Mouse (Mus musculus): ENCODE measurements around the gene Fgf6. TPM values are rescaled to one million over a fixed set of nuclear protein-coding genes. Genes with fewer than 3 reads are reported as not detected.
A peak's percentile ranks its signal among the peaks of the same experiment; 100 is the strongest.

Fgf6 gene
- 1 to 10 TPM; 2.6 to 3.5 TPM for total RNA-seq (2021)
- long read RNA-seq, experiment 1, full-length matches to known transcripts = 1 of 1 reads
- long read RNA-seq, experiment 1, partial matches to known transcripts = 0 of 1 reads
- long read RNA-seq, experiment 1, other reads (novel, unspliced or antisense) = 0 of 1 reads
- long read RNA-seq, experiment 2, full-length matches to known transcripts = 1 of 3 reads
- long read RNA-seq, experiment 2, partial matches to known transcripts = 0 of 3 reads
- long read RNA-seq, experiment 2, other reads (novel, unspliced or antisense) = 2 of 3 reads

- DNase-seq (ENCODE audit: low spot score) = peak; percentile 74
These were observed at the start of gene Fgf6 for GRCm38 (mm10) chr6:127014906-127015770. Fgf6 (plus strand) TSS chr6:127015586.

GRCm38 (mm10) chr6:126966241-126967026 is 49.0 kb upstream of the Fgf6 start:
- DNase-seq (ENCODE audit: low spot score) = peak; percentile 17

- DNase-seq (ENCODE audit: low spot score) = no peak
These were observed 33.7 kb upstream of the Fgf6 start for GRCm38 (mm10) chr6:126981539-126982234.

- DNase-seq (ENCODE audit: low spot score) = no peak
These were observed 21.7 kb upstream of the Fgf6 start for GRCm38 (mm10) chr6:126993676-126994075.

- DNase-seq (ENCODE audit: low spot score) = no peak
These were observed 19.9 kb upstream of the Fgf6 start for GRCm38 (mm10) chr6:126995494-126995893.

- no peak for DNase-seq (ENCODE audit: low spot score)
These were observed 19.0 kb upstream of the Fgf6 start for GRCm38 (mm10) chr6:126996399-126996798.

GRCm38 (mm10) chr6:127005646-127006045 is 9.7 kb upstream of the Fgf6 start:
- no peak for DNase-seq (ENCODE audit: low spot score)

- peak; percentile 21 for DNase-seq (ENCODE audit: low spot score)
These were observed 8.8 kb upstream of the Fgf6 start for GRCm38 (mm10) chr6:127006551-127006950.

GRCm38 (mm10) chr6:127010021-127010420 is 5.4 kb upstream of the Fgf6 start:
- DNase-seq (ENCODE audit: low spot score) = peak; percentile 64

- no peak for DNase-seq (ENCODE audit: low spot score)
These were observed 3.3 kb upstream of the Fgf6 start for GRCm38 (mm10) chr6:127011947-127012535.

GRCm38 (mm10) chr6:127019254-127019653 is 3.9 kb downstream of the Fgf6 start:
- no peak for DNase-seq (ENCODE audit: low spot score)

- DNase-seq (ENCODE audit: low spot score) = no peak
These were observed 5.0 kb downstream of the Fgf6 start for GRCm38 (mm10) chr6:127020431-127020830.

- peak; percentile 88 for DNase-seq (ENCODE audit: low spot score)
These were observed 9.4 kb downstream of the Fgf6 start for GRCm38 (mm10) chr6:127024836-127025235.

GRCm38 (mm10) chr6:127034760-127035159 is 19.4 kb downstream of the Fgf6 start:
- DNase-seq (ENCODE audit: low spot score) = no peak

GRCm38 (mm10) chr6:127044909-127045308 is 29.5 kb downstream of the Fgf6 start:
- DNase-seq (ENCODE audit: low spot score) = no peak

- DNase-seq (ENCODE audit: low spot score) = no peak
These were observed 35.5 kb downstream of the Fgf6 start for GRCm38 (mm10) chr6:127050847-127051246.

GRCm38 (mm10) chr6:127056990-127057588 is 41.7 kb downstream of the Fgf6 start:
- no peak for DNase-seq (ENCODE audit: low spot score)

- DNase-seq (ENCODE audit: low spot score) = no peak
These were observed 44.6 kb downstream of the Fgf6 start for GRCm38 (mm10) chr6:127059975-127060374.

- DNase-seq (ENCODE audit: low spot score) = no peak
These were observed 48.5 kb downstream of the Fgf6 start for GRCm38 (mm10) chr6:127063915-127064314.

- no peak for DNase-seq (ENCODE audit: low spot score)
These were observed 49.4 kb downstream of the Fgf6 start for GRCm38 (mm10) chr6:127064815-127065214.

All from gastrocnemius, adult 18-20 months (tissue).